Mouse (Mus musculus) forelimb bud, embryonic 11.5 days (tissue): ENCODE measurements at regions not wholly inside any gene's neighbourhood (a gene's known extent, or its start where the extent isn't known, plus 50 kb on each side); places are given as distances from the start of the nearest gene placed in this dataset.
"Not testable (repeated sequence)": the region's sequence is repeated elsewhere in the genome, so short reads cannot be mapped to it uniquely, and the experiment has no call there.

Source experiments
- DNase-seq: peaks from one replicate; pipeline ENCODE4 v3.0.0-alpha.2; 2012; ENCODE audit warnings: low read depth, low spot score

- DNase-seq: not testable (repeated sequence)
These were observed 65.4 kb upstream of the B3galnt2 start for GRCm38 (mm10) chr13:13888847-13889246.

- peak; percentile 99 for DNase-seq
These were observed 64.8 kb upstream of the B3galnt2 start for GRCm38 (mm10) chr13:13889297-13890120.

- DNase-seq: not testable (repeated sequence)
These were observed 52.1 kb upstream of the B3galnt2 start for GRCm38 (mm10) chr13:13902186-13902585.
